Mouse (Mus musculus) liver, embryonic 13.5 days (tissue): ENCODE measurements around the gene Cplx3. TPM values are rescaled to one million over a fixed set of nuclear protein-coding genes. Genes with fewer than 3 reads are reported as not detected.

Experiments
- ATAC-seq: fragments of 200-750 bp; cut with Nextera tagmentation; 2 replicates; pipeline ENCODE4 v1.8.0; 2017; ENCODE audit warnings: low read depth, mild to moderate bottlenecking, moderate number of reproducible peaks, moderate library complexity
- DNase-seq: peaks from one replicate; pipeline ENCODE4 v3.0.0; 2022
- H3K27ac ChIP-seq: fragments of 300-500 bp; sonication (generic); 2 replicates; pipeline ENCODE4 v1.5.1; 2015; ENCODE audit warnings: moderate library complexity, mild to moderate bottlenecking, inconsistent platforms
- H3K27me3 ChIP-seq: fragments of 300-500 bp; sonication (generic); 2 replicates; pipeline ENCODE4 v1.6.1; 2015; ENCODE audit warnings: mild to moderate bottlenecking, inconsistent platforms
- H3K36me3 ChIP-seq: fragments of 300-500 bp; sonication (generic); 2 replicates; pipeline ENCODE4 v1.6.1; 2015; ENCODE audit warnings: mild to moderate bottlenecking, inconsistent platforms
- H3K4me1 ChIP-seq: fragments of 300-500 bp; sonication (generic); replicated peaks from 2 replicates; pipeline ENCODE4 v1.6.1; 2015; ENCODE audit warnings: inconsistent platforms
- H3K4me2 ChIP-seq: fragments of 300-500 bp; sonication (generic); 2 replicates; pipeline ENCODE4 v1.6.1; 2015; ENCODE audit warnings: inconsistent platforms, mild to moderate bottlenecking, moderate library complexity
- H3K4me3 ChIP-seq: fragments of 300-500 bp; sonication (generic); replicated peaks from 2 replicates; pipeline ENCODE4 v1.5.1; 2015; ENCODE audit warnings: mild to moderate bottlenecking, inconsistent platforms
- H3K9ac ChIP-seq: fragments of 300-500 bp; sonication (generic); 2 replicates; pipeline ENCODE4 v1.6.1; 2015; ENCODE audit warnings: mild to moderate bottlenecking, inconsistent platforms
- H3K9me3 ChIP-seq: fragments of 300-500 bp; sonication (generic); replicated peaks from 2 replicates; pipeline ENCODE4 v1.6.1; 2016; ENCODE audit warnings: inconsistent platforms
- WGBS: fragments of 180-500 bp; shearing (Covaris S2); methylation state at CpG from one replicate; pipeline ENCODE4 v1.1.7; 2015; ENCODE audit not compliant: insufficient replicate concordance; 5-methylcytosine and 5-hydroxymethylcytosine counted together
- polyA plus RNA-seq: library from polyadenylated mRNA; unstranded; fragments of >200 nt; fragmentation: Nextera tagmentation; extraction: Ambion mirVana; gene quantifications from 2 replicates; pipeline ENCODE4 v1.2.1, GENCODE M21; 2015

Gene Cplx3
- polyA plus RNA-seq, 1 experiment from 2014 or later: not detected

- Histone ChIP-seq H3K4me3 (no peak overlapping the region), H3K27ac (no peak overlapping the region), H3K4me2 (no peak overlapping the region), H3K4me1 (peaks cover 7% of the 10 kb centered on the region), H3K9me3 (no peaks in the 10 kb centered on the region), H3K9ac (peak overlapping the region; percentile 22; the same call in 1 of the 2 replicates), H3K36me3 (no peaks in the 10 kb centered on the region), H3K27me3 (0 out of 2 replicates have a peak, but pooled peaks cover 6% of the 10 kb centered on the region)
- ATAC-seq (no peak), DNase-seq (no peak)
- 43% methylated on average over 8 of the region's 8 CpGs for WGBS
Observed at GRCm38 (mm10) chr9:57617556-57618169, 11.6 kb upstream of the Cplx3 start.

- H3K36me3 ChIP-seq: no peaks in the 10 kb centered on the region
- no peaks in the 10 kb centered on the region for H3K9me3 ChIP-seq
- H3K27ac ChIP-seq: no peak overlapping the region
- H3K4me1 ChIP-seq: peaks cover 7% of the 10 kb centered on the region
- peaks cover 18% of the 10 kb centered on the region for H3K27me3 ChIP-seq
- no peak overlapping the region for H3K9ac ChIP-seq
- no peak for ATAC-seq
- DNase-seq: no peak
- H3K4me2 ChIP-seq: no peak overlapping the region
- 78% methylated on average over 4 of the region's 4 CpGs for WGBS
- no peak overlapping the region for H3K4me3 ChIP-seq
Observed at GRCm38 (mm10) chr9:57614786-57615185, 8.7 kb upstream of the Cplx3 start.

GRCm38 (mm10) chr9:57613975-57614374, 7.9 kb upstream of the Cplx3 start:
- Histone ChIP-seq H3K9me3 (no peaks in the 10 kb centered on the region), H3K4me3 (no peak overlapping the region), H3K4me1 (peaks cover 7% of the 10 kb centered on the region), H3K27me3 (peaks cover 20% of the 10 kb centered on the region), H3K9ac (no peak overlapping the region), H3K4me2 (no peak overlapping the region), H3K36me3 (no peaks in the 10 kb centered on the region), H3K27ac (no peak overlapping the region)
- 63% methylated on average over 7 of the region's 7 CpGs for WGBS
- no peak for ATAC-seq
- no peak for DNase-seq

- no peak overlapping the region for H3K9ac ChIP-seq
- no peak for DNase-seq
- no peak overlapping the region for H3K4me3 ChIP-seq
- 66% methylated on average over 7 of the region's 7 CpGs for WGBS
- H3K27me3 ChIP-seq: peaks cover 30% of the 10 kb centered on the region
- no peaks in the 10 kb centered on the region for H3K9me3 ChIP-seq
- ATAC-seq: no peak
- H3K36me3 ChIP-seq: no peaks in the 10 kb centered on the region
- H3K27ac ChIP-seq: no peak overlapping the region
- peaks cover 7% of the 10 kb centered on the region for H3K4me1 ChIP-seq
- H3K4me2 ChIP-seq: no peak overlapping the region
Observed at GRCm38 (mm10) chr9:57612587-57612986, 6.5 kb upstream of the Cplx3 start.

GRCm38 (mm10) chr9:57610359-57610826, 4.3 kb upstream of the Cplx3 start:
- H3K9ac ChIP-seq: no peak overlapping the region
- WGBS: 47% methylated on average over 3 of the region's 3 CpGs
- DNase-seq: no peak

GRCm38 (mm10) chr9:57609803-57610202, 3.7 kb upstream of the Cplx3 start:
- H3K4me2 ChIP-seq: no peak overlapping the region
- no peak overlapping the region for H3K9ac ChIP-seq
- H3K4me1 ChIP-seq: no peaks in the 10 kb centered on the region
- WGBS: 35% methylated on average over 3 of the region's 3 CpGs
- DNase-seq (no peak), ATAC-seq (no peak)
- H3K36me3 ChIP-seq: no peaks in the 10 kb centered on the region
- H3K4me3 ChIP-seq: no peak overlapping the region
- H3K27ac ChIP-seq: no peak overlapping the region
- H3K9me3 ChIP-seq: no peaks in the 10 kb centered on the region
- H3K27me3 ChIP-seq: peaks cover 57% of the 10 kb centered on the region

More at GRCm38 (mm10) chr9:57610359-57610826, 4.3 kb upstream of the Cplx3 start:
- no peak overlapping the region for H3K4me2 ChIP-seq
- H3K27me3 ChIP-seq: peaks cover 51% of the 10 kb centered on the region
- no peaks in the 10 kb centered on the region for H3K36me3 ChIP-seq
- H3K27ac ChIP-seq: no peak overlapping the region
- ATAC-seq: no peak
- H3K4me3 ChIP-seq: no peak overlapping the region
- H3K4me1 ChIP-seq: peaks cover 4% of the 10 kb centered on the region
- no peaks in the 10 kb centered on the region for H3K9me3 ChIP-seq

- no peak overlapping the region for H3K9ac ChIP-seq
- H3K27me3 ChIP-seq: peaks cover 59% of the 10 kb centered on the region
- H3K4me2 ChIP-seq: no peak overlapping the region
- no peaks in the 10 kb centered on the region for H3K9me3 ChIP-seq
- H3K4me3 ChIP-seq: no peak overlapping the region
- no peak for DNase-seq
- WGBS: 15% methylated on average over 9 of the region's 9 CpGs
- peaks cover 10% of the 10 kb centered on the region for H3K4me1 ChIP-seq
- no peaks in the 10 kb centered on the region for H3K36me3 ChIP-seq
- ATAC-seq: no peak
- no peak overlapping the region for H3K27ac ChIP-seq
Observed at GRCm38 (mm10) chr9:57605503-57605902, 578 bp downstream of the Cplx3 start.

- no peak for ATAC-seq
- no peak overlapping the region for H3K4me3 ChIP-seq
- H3K27ac ChIP-seq: no peak overlapping the region
- no peak for DNase-seq
- H3K4me2 ChIP-seq: no peak overlapping the region
- H3K9ac ChIP-seq: no peak overlapping the region
- H3K27me3 ChIP-seq: peaks cover 59% of the 10 kb centered on the region
- 77% methylated on average over 4 of the region's 4 CpGs for WGBS
- H3K36me3 ChIP-seq: no peaks in the 10 kb centered on the region
- peaks cover 16% of the 10 kb centered on the region for H3K4me1 ChIP-seq
- H3K9me3 ChIP-seq: no peaks in the 10 kb centered on the region
Observed at GRCm38 (mm10) chr9:57604875-57605274, 1.2 kb downstream of the Cplx3 start.

- DNase-seq (no peak), ATAC-seq (no peak)
- H3K9me3 ChIP-seq: no peaks in the 10 kb centered on the region
- no peak overlapping the region for H3K4me2 ChIP-seq
- H3K36me3 ChIP-seq: no peaks in the 10 kb centered on the region
- no peak overlapping the region for H3K4me3 ChIP-seq
- 44% methylated on average over 8 of the region's 8 CpGs for WGBS
- H3K4me1 ChIP-seq: peaks cover 22% of the 10 kb centered on the region
- H3K27ac ChIP-seq: no peak overlapping the region
- H3K9ac ChIP-seq: no peak overlapping the region
- H3K27me3 ChIP-seq: peaks cover 42% of the 10 kb centered on the region
Observed at GRCm38 (mm10) chr9:57602098-57602497, 4.0 kb downstream of the Cplx3 start.

GRCm38 (mm10) chr9:57601353-57601706, 4.8 kb downstream of the Cplx3 start:
- DNase-seq (no peak), ATAC-seq (no peak)
- no peak overlapping the region for H3K4me2 ChIP-seq
- H3K4me3 ChIP-seq: no peak overlapping the region
- 49% methylated on average over 2 of the region's 2 CpGs for WGBS
- no peak overlapping the region for H3K9ac ChIP-seq
- peaks cover 22% of the 10 kb centered on the region for H3K4me1 ChIP-seq
- H3K27ac ChIP-seq: no peak overlapping the region
- no peaks in the 10 kb centered on the region for H3K36me3 ChIP-seq
- H3K27me3 ChIP-seq: peaks cover 35% of the 10 kb centered on the region
- no peaks in the 10 kb centered on the region for H3K9me3 ChIP-seq

- Histone ChIP-seq H3K9me3 (no peaks in the 10 kb centered on the region), H3K27ac (no peak overlapping the region), H3K4me2 (no peak overlapping the region), H3K9ac (no peak overlapping the region), H3K36me3 (no peaks in the 10 kb centered on the region), H3K4me3 (no peak overlapping the region), H3K4me1 (peaks cover 22% of the 10 kb centered on the region), H3K27me3 (peaks cover 29% of the 10 kb centered on the region)
- 7% methylated on average over 3 of the region's 3 CpGs for WGBS
- ATAC-seq (peak; percentile 52), DNase-seq (peak; percentile 54)
Observed at GRCm38 (mm10) chr9:57600620-57601352, 5.3 kb downstream of the Cplx3 start.
